Mouse (Mus musculus) limb, embryonic 15.5 days (tissue): ENCODE results near the gene Olfr606. TPM values are rescaled to one million over a fixed set of nuclear protein-coding genes. Genes with fewer than 3 reads are reported as not detected.
"Not testable (repeated sequence)": the region's sequence is repeated elsewhere in the genome, so short reads cannot be mapped to it uniquely, and the experiment has no call there.

Experiments used
- ATAC-seq: fragments of 200-750 bp; cut with Nextera tagmentation; 2 replicates; pipeline ENCODE4 v1.8.0; 2017; ENCODE audit warnings: low read depth, moderate TSS enrichment; ENCODE audit not compliant: insufficient number of reproducible peaks, low FRiP score, low TSS enrichment
- H3K27ac ChIP-seq: fragments of 300-500 bp; sonication (generic); 2 replicates; pipeline ENCODE4 v1.5.1; 2015; ENCODE audit warnings: moderate library complexity, mild to moderate bottlenecking, inconsistent platforms
- H3K27me3 ChIP-seq: fragments of 300-500 bp; sonication (generic); 2 replicates; pipeline ENCODE4 v1.6.1; 2015; ENCODE audit warnings: inconsistent platforms
- H3K36me3 ChIP-seq: fragments of 300-500 bp; sonication (generic); 2 replicates; pipeline ENCODE4 v1.6.1; 2015; ENCODE audit warnings: inconsistent platforms
- H3K4me1 ChIP-seq: fragments of 300-500 bp; sonication (generic); 2 replicates; pipeline ENCODE4 v1.6.1; 2015; ENCODE audit warnings: inconsistent platforms
- H3K4me2 ChIP-seq: fragments of 300-500 bp; sonication (generic); 2 replicates; pipeline ENCODE4 v1.6.1; 2015; ENCODE audit warnings: mild to moderate bottlenecking, inconsistent platforms
- H3K4me3 ChIP-seq: fragments of 300-500 bp; sonication (generic); 2 replicates; pipeline ENCODE4 v1.5.1; 2015; ENCODE audit warnings: mild to moderate bottlenecking, inconsistent platforms
- H3K9ac ChIP-seq: fragments of 300-500 bp; sonication (generic); 2 replicates; pipeline ENCODE4 v1.6.1; 2015; ENCODE audit warnings: inconsistent platforms
- H3K9me3 ChIP-seq: fragments of 300-500 bp; sonication (generic); 2 replicates; pipeline ENCODE4 v1.6.1; 2016; ENCODE audit warnings: inconsistent platforms
- WGBS: fragments of 180-500 bp; shearing (Covaris S2); methylation state at CpG from one replicate; pipeline ENCODE4 v1.1.7; 2015; 5-methylcytosine and 5-hydroxymethylcytosine counted together
- microRNA-seq: library from miRNA; unstranded; fragments of <30 nt; microRNA quantifications from one replicate; pipeline ENCODE4, GENCODE M21; 2016
- polyA plus RNA-seq: library from polyadenylated mRNA; unstranded; fragments of >200 nt; fragmentation: Nextera tagmentation; extraction: Ambion mirVana; gene quantifications from 2 replicates; pipeline ENCODE4 v1.2.1, GENCODE M21; 2015

Gene Olfr606
- polyA plus RNA-seq, result not detected in 2 replicates

DNA sequence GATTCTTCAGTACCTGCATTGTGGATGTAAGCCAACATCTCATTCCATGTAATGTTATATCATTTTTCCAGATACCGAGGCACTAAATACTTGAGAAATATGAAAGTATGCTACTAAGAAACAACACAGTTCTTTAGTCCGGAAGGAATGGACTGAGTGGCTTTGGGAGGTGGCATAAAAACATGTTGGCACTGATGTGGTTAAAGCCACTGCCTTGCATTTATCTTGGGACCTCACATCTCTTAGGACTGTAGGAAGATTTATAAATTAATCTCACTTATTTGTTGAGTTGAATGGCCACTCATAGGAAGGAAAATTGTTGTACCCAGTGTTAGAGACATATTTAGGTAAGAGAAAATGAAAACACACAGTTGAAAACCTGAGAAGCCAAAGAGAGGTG is at the start of gene Olfr606:
Gene Olfr606 (plus strand): TSS at position 301 of the 400 bp plus-strand sequence.
- Histone ChIP-seq H3K36me3 (no peaks in the 10 kb centered on the region), H3K9ac (no peak within 1 kb of the TSS), H3K4me2 (no peak within 1 kb of the TSS), H3K9me3 (no peaks in the 10 kb centered on the region), H3K4me1 (no peaks in the 10 kb centered on the region), H3K27me3 (no peaks in the 10 kb centered on the region), H3K27ac (no peak within 1 kb of the TSS), H3K4me3 (no peak within 1 kb of the TSS)
- 91% methylated on average over 2 of the region's 2 CpGs for WGBS
- no peak for ATAC-seq

DNA sequence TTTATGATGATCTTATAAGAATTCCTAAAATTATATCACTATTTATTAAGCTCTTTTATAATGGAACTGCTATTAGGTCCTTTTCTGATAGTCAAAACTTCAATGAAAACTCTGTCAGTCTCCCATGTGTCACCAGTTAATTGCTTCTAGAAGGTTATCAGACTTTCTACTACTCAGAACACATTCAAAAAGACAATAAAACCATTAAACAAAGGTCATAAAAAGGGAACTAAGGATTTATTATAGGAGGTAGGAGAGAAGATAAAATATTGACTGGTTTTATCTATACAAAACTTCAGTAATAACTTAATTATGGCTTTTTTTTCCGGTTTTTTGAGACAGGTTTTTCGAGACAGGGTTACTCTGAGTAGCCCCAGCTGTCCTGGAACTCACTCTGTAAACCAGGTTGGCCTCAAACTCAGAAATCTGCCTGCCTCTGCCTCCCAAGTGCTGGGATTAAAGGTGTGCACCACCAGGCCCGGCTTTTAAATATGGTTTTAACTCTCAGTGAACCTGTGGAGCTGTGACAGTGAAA is 42.3 kb upstream of the Olfr606 start:
- not testable (repeated sequence) for ATAC-seq, H3K9ac ChIP-seq, H3K27me3 ChIP-seq, H3K36me3 ChIP-seq, H3K9me3 ChIP-seq, H3K4me3 ChIP-seq, H3K4me1 ChIP-seq, H3K4me2 ChIP-seq, H3K27ac ChIP-seq
- 65% methylated on average over 3 of the region's 3 CpGs for WGBS

DNA sequence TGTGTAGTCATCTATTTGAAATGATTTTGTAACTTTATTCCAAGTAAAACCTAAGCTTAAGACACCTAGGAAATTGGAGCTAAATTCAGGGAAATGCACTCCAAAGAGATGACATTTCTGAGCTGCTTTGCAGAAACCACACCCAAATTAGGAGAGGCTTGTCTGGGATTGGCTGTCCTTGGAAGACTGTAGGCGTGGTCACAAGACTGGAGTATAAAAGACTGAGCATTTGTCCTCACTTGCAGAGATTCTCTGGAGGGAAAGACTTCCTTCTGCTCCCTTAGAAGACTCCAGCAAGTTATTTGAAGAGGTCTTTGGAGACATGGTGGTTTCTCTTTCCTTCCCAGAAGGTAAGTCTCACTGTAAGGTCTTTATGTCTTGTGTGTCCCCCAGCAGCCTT is 34.1 kb upstream of the Olfr606 start, which contains the start of gene Usp17lc:
Gene Usp17lc (plus strand): TSS at position 301 of the 400 bp plus-strand sequence.
- not testable (repeated sequence) for ATAC-seq, H3K4me2 ChIP-seq, H3K9me3 ChIP-seq, H3K9ac ChIP-seq, H3K36me3 ChIP-seq, H3K27me3 ChIP-seq, H3K27ac ChIP-seq, H3K4me3 ChIP-seq, H3K4me1 ChIP-seq
- WGBS, result 69% methylated on average over 1 of the region's 1 CpGs

DNA sequence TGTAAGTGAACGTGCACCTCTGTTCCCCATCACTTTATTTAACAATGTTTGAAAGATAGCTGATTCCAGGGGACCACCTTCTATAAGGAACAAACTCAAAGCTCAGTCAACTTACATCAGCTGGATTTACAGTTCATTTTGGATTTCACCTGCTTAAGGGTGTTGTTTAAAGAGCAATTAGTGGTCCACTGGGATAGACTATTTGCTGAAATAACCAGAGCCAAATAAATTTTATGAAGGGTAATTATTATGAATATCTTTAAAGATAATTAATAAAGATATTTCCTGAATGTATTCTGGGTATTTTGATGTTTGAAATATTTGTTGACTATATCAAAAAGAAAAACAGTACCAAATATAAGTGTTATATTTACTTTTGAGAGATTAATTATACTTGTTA is 3.5 kb upstream of the Olfr606 start, which contains the start of gene Olfr605:
Gene Olfr605 (minus strand): TSS at position 101 of the 400 bp plus-strand sequence.
- no peaks in the 10 kb centered on the region for H3K27me3 ChIP-seq
- ATAC-seq, result no peak
- H3K4me3 ChIP-seq, result no peak within 1 kb of the TSS
- no peak within 1 kb of the TSS for H3K9ac ChIP-seq
- no peak within 1 kb of the TSS for H3K27ac ChIP-seq
- H3K36me3 ChIP-seq, result no peaks in the 10 kb centered on the region
- 87% methylated on average over 1 of the region's 1 CpGs for WGBS
- H3K9me3 ChIP-seq, result no peaks in the 10 kb centered on the region
- H3K4me2 ChIP-seq, result no peak within 1 kb of the TSS
- no peaks in the 10 kb centered on the region for H3K4me1 ChIP-seq

DNA sequence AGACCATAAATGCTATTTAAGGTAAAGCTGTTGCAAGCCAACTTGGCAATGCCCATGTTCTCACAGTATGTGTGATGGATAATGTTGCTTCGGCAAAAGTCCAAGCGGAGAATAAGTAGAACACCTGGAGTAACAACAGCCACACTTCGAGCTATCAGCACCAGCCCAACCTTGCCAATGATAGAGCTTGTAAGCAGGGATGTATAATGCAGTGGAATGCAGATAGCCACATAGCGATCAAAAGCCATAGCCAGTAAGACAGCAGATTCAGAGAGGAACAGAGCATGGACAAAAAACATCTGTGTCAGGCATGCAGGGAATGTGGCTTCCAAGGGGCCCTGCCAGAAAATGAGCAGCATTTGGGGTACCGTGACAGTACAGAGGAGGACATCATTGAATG is 11.7 kb downstream of the Olfr606 start:
- H3K36me3 ChIP-seq, result no peaks in the 10 kb centered on the region
- no peak overlapping the region for H3K27ac ChIP-seq
- H3K4me1 ChIP-seq, result no peaks in the 10 kb centered on the region
- no peaks in the 10 kb centered on the region for H3K27me3 ChIP-seq
- 86% methylated on average over 5 of the region's 5 CpGs for WGBS
- H3K9me3 ChIP-seq, result no peaks in the 10 kb centered on the region
- no peak overlapping the region for H3K4me3 ChIP-seq
- no peak for ATAC-seq
- H3K9ac ChIP-seq, result no peak overlapping the region
- H3K4me2 ChIP-seq, result no peak overlapping the region

DNA sequence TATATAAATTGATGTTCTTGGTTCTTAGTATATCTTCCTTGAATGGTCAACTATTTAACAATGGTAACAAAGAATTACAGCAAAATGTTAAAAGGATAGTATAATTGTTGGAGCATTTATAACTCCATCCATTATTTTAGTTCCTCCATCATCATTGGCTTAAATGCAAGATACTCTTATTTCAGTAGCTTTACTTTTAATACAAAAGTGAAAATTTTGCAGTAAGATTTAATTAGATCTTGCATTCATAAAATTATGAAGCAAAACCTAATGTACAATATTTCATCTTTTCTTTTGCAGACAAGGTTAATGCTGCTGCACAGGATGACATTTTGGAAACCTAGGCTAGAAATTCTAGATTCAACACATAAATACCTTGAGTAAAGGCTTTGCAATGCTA is 20.7 kb downstream of the Olfr606 start, which contains the start of gene Olfr608:
Gene Olfr608 (plus strand): TSS at position 301 of the 400 bp plus-strand sequence.
- Histone ChIP-seq H3K4me2 (no peak within 1 kb of the TSS), H3K27me3 (no peaks in the 10 kb centered on the region), H3K9me3 (no peaks in the 10 kb centered on the region), H3K36me3 (no peaks in the 10 kb centered on the region), H3K4me3 (no peak within 1 kb of the TSS), H3K4me1 (no peaks in the 10 kb centered on the region), H3K9ac (no peak within 1 kb of the TSS), H3K27ac (no peak within 1 kb of the TSS)
- no peak for ATAC-seq

DNA sequence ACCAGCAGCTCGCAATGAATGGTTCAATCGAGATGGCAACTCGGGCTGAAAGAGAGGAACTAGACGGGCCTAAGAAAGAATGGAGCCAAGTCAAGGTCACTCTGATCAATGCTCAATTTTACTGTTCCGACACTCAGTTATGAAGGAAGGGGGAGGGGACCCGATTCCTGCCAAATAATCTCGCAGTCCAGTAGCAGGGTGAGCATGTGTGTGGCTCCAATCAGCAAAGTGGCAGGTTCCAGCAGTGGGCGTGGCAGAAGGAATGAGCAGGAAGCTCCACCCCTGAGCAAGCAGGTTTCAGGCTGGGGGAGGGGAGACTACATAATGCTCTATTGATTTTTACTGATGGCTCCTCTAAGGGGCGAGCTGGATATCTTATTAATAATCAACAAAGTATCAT is 28.3 kb downstream of the Olfr606 start:
- H3K9me3 ChIP-seq, H3K4me1 ChIP-seq, H3K27ac ChIP-seq, H3K36me3 ChIP-seq, H3K4me2 ChIP-seq, ATAC-seq, H3K27me3 ChIP-seq, H3K4me3 ChIP-seq, H3K9ac ChIP-seq: not testable (repeated sequence)
- WGBS, result 84% methylated on average over 9 of the region's 9 CpGs

DNA sequence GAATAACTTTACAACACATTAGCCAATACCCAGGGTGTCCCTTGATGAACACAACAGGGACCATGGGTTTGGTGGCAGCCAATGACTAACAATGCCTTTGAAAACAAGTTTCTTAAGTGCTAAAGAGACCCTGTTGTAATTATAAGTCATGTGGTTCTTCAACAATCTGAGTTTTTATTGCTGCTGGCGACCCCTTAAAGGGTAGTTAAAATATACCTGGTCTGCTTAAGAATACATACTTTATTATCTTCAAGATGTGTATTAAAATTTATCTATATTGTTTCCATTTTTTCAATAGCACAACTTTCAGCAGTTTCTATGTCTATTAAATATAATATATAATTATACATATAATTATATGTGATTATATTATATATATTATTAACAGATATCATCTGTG is 49.1 kb downstream of the Olfr606 start, which contains the start of gene Olfr609:
Gene Olfr609 (minus strand): TSS at position 101 of the 400 bp plus-strand sequence.
- no peaks in the 10 kb centered on the region for H3K4me1 ChIP-seq
- no peak within 1 kb of the TSS for H3K9ac ChIP-seq
- no peaks in the 10 kb centered on the region for H3K9me3 ChIP-seq
- H3K36me3 ChIP-seq, result no peaks in the 10 kb centered on the region
- no peaks in the 10 kb centered on the region for H3K27me3 ChIP-seq
- no peak within 1 kb of the TSS for H3K27ac ChIP-seq
- no peak within 1 kb of the TSS for H3K4me3 ChIP-seq
- WGBS, result 43% methylated on average over 1 of the region's 1 CpGs
- no peak within 1 kb of the TSS for H3K4me2 ChIP-seq
- ATAC-seq, result no peak

Small RNA genes lying within 50 kb of the gene (microRNA-seq; reads per million reads assigned to microRNA genes)
- gene Gm25774, result not detected

Other genes with a start within 250 kb of the Olfr606 start
- not detected in 2 replicates for gene Olfr593, start 237.2 kb upstream of the Olfr606 start, polyA plus RNA-seq
- not detected in 2 replicates for gene Olfr594, start 232.1 kb upstream of the Olfr606 start, polyA plus RNA-seq
- not detected in 2 replicates for gene Usp17ld, start 196.5 kb upstream of the Olfr606 start, polyA plus RNA-seq
- gene Olfr596, start 143.4 kb upstream of the Olfr606 start, polyA plus RNA-seq, result not detected in 2 replicates
- not detected in 2 replicates for gene Olfr597, start 132.7 kb upstream of the Olfr606 start, polyA plus RNA-seq
- not detected in 2 replicates for gene Olfr598, start 125.5 kb upstream of the Olfr606 start, polyA plus RNA-seq
- gene Olfr599, start 113.1 kb upstream of the Olfr606 start, polyA plus RNA-seq, result not detected in 2 replicates
- not detected in 2 replicates for gene Olfr600, start 99.4 kb upstream of the Olfr606 start, polyA plus RNA-seq
- not detected in 2 replicates for gene Olfr601, start 86.4 kb upstream of the Olfr606 start, polyA plus RNA-seq
- gene Olfr603, start 62.9 kb upstream of the Olfr606 start, polyA plus RNA-seq, result not detected in 2 replicates
- gene Usp17lc, start 34.0 kb upstream of the Olfr606 start, polyA plus RNA-seq, result not detected in 2 replicates
- not detected in 2 replicates for gene Olfr605, start 3.6 kb upstream of the Olfr606 start, polyA plus RNA-seq
- gene Olfr607, start 15.1 kb downstream of the Olfr606 start, polyA plus RNA-seq, result not detected in 2 replicates
- gene Olfr608, start 20.8 kb downstream of the Olfr606 start, polyA plus RNA-seq, result not detected in 2 replicates
- gene Olfr609, start 49.0 kb downstream of the Olfr606 start, polyA plus RNA-seq, result not detected in 2 replicates
- not detected in 2 replicates for gene Olfr610, start 63.1 kb downstream of the Olfr606 start, polyA plus RNA-seq
- gene Olfr611, start 71.8 kb downstream of the Olfr606 start, polyA plus RNA-seq, result not detected in 2 replicates
- gene Olfr612, start 93.7 kb downstream of the Olfr606 start, polyA plus RNA-seq, result not detected in 2 replicates
- not detected in 2 replicates for gene Olfr613, start 99.0 kb downstream of the Olfr606 start, polyA plus RNA-seq
- not detected in 2 replicates for gene Olfr615, start 107.0 kb downstream of the Olfr606 start, polyA plus RNA-seq
- not detected in 2 replicates for gene Olfr616, start 120.1 kb downstream of the Olfr606 start, polyA plus RNA-seq
- gene Olfr617, start 124.0 kb downstream of the Olfr606 start, polyA plus RNA-seq, result not detected in 2 replicates
- gene Olfr618, start 141.1 kb downstream of the Olfr606 start, polyA plus RNA-seq, result 0.04 TPM in 1 of 2 replicates, not detected in the other
- not detected in 2 replicates for gene Olfr619, start 151.5 kb downstream of the Olfr606 start, polyA plus RNA-seq
- gene Olfr620, start 163.5 kb downstream of the Olfr606 start, polyA plus RNA-seq, result not detected in 2 replicates
- not detected in 2 replicates for gene Olfr622, start 193.7 kb downstream of the Olfr606 start, polyA plus RNA-seq
- not detected in 2 replicates for gene Olfr623, start 214.7 kb downstream of the Olfr606 start, polyA plus RNA-seq
- 0.02 and 0.03 TPM in 2 replicates for gene Olfr624, start 222.1 kb downstream of the Olfr606 start, polyA plus RNA-seq
- not detected in 2 replicates for gene Olfr625-ps1, start 233.7 kb downstream of the Olfr606 start, polyA plus RNA-seq